Mouse (Mus musculus): ENCODE measurements around the gene Cadm1. TPM values are rescaled to one million over a fixed set of nuclear protein-coding genes. Genes with fewer than 3 reads are reported as not detected.

Gene Cadm1
- polyA plus RNA-seq, 1 experiment from 2014 or later, result 13.6 TPM

DNA sequence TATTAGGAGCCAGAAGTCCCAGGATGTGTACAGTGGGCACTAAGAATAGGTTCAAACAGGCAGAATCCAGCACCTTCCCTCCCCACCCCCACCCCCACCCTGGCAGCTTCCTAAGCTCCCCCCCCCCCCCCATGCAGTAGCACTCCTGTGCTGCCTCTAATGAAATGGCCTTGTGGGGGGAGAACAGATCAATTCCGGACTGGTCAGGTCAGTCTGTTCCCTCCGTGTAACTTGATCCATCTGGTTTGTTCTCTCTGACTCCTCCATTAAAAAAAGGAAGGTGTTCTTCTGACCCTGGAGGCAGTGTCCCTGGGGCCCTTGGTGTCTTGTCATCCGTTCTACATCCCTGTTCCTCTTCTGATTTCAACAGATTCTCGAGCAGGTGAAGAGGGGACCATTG lies 317.8 kb downstream of the Cadm1 start:
- no peak overlapping the region for H3K4me2 ChIP-seq (ENCODE audit: low read depth, low read length)
- DNase-seq (no peak), ATAC-seq (no peak)
- no peak overlapping the region for H3K27ac ChIP-seq (ENCODE audit: low read depth)
- no peaks in the 10 kb centered on the region for H3K27me3 ChIP-seq (ENCODE audit: insufficient read depth, low read length)
- WGBS (ENCODE audit: insufficient replicate concordance), result 7% methylated on average over 4 of the region's 4 CpGs
- no peaks in the 10 kb centered on the region for H3K36me3 ChIP-seq (replicated peaks; ENCODE audit: insufficient read depth, low read length)
- H3K9ac ChIP-seq (replicated peaks), result no peak overlapping the region
- TF ChIP-seq CTCF (IDR thresholded peaks at IDR 0.05; ENCODE audit: low read depth) (no peak), EP300 (IDR thresholded peaks at IDR 0.05; ENCODE audit: low read depth) (no peak)
- H3K9me3 ChIP-seq (ENCODE audit: low read length), result no peaks in the 10 kb centered on the region
- H3K4me1 ChIP-seq (ENCODE audit: insufficient read depth), result no peaks in the 10 kb centered on the region
- H3K4me3 ChIP-seq (ENCODE audit: low read depth, low read length), result no peak overlapping the region

DNA sequence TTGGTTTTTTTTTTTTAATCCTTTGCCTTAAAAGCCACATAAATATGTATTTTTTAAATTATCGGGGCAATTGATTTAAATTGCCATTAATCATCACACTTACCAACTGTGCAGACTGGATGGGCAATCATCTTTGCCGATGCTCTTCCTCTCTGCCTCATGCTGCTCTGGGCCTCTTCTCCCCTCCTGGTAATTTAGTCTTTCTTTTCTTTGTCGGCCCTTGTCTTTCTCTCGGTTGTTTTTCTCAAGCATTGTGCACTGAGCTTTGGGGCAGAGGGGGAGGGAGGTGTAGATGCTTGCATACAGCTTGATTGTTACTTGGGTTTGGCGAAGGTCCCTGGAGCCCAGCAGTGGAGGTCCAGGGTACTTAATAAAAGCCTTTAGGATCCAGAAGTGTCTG lies 318.8 kb downstream of the Cadm1 start:
- no peak overlapping the region for H3K27ac ChIP-seq (ENCODE audit: low read depth)
- TF ChIP-seq EP300 (IDR thresholded peaks at IDR 0.05; ENCODE audit: low read depth) (no peak), CTCF (IDR thresholded peaks at IDR 0.05; ENCODE audit: low read depth) (no peak)
- no peak for ATAC-seq
- H3K4me1 ChIP-seq (ENCODE audit: insufficient read depth), result no peaks in the 10 kb centered on the region
- no peaks in the 10 kb centered on the region for H3K36me3 ChIP-seq (replicated peaks; ENCODE audit: insufficient read depth, low read length)
- no peak for DNase-seq
- H3K9me3 ChIP-seq (ENCODE audit: low read length), result no peaks in the 10 kb centered on the region
- no peak overlapping the region for H3K4me2 ChIP-seq (ENCODE audit: low read depth, low read length)
- no peaks in the 10 kb centered on the region for H3K27me3 ChIP-seq (ENCODE audit: insufficient read depth, low read length)
- H3K4me3 ChIP-seq (ENCODE audit: low read depth, low read length), result no peak overlapping the region
- WGBS (ENCODE audit: insufficient replicate concordance), result 72% methylated on average over 5 of the region's 5 CpGs
- no peak overlapping the region for H3K9ac ChIP-seq (replicated peaks)

DNA sequence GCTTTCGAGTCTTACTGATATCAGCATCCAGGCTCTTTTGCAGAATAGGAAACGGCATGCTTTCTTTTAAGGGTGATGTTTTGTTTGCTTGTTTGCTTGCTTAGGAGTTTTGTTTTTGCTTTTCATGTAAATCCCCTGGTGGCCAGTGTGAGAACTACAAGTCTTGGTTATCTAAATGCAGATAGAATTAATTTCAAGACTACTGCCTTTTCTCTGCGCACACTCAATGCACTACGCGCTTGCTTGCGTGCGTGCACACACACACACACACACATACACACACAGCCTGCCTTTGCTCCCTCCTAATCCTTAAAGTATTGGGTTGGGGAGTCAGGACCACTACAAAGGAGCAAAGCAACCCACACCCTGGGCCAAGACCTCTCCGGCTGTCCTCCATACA lies 326.3 kb downstream of the Cadm1 start:
- no peak overlapping the region for H3K27ac ChIP-seq (ENCODE audit: low read depth)
- H3K4me1 ChIP-seq (ENCODE audit: insufficient read depth), result no peaks in the 10 kb centered on the region
- no peaks in the 10 kb centered on the region for H3K9me3 ChIP-seq (ENCODE audit: low read length)
- no peak for ATAC-seq
- no peaks in the 10 kb centered on the region for H3K27me3 ChIP-seq (ENCODE audit: insufficient read depth, low read length)
- H3K4me3 ChIP-seq (ENCODE audit: low read depth, low read length), result no peak overlapping the region
- no peak for TF ChIP-seq EP300 (IDR thresholded peaks at IDR 0.05; ENCODE audit: low read depth)
- peak; percentile 58 for TF ChIP-seq CTCF (IDR thresholded peaks at IDR 0.05; ENCODE audit: low read depth)
- H3K9ac ChIP-seq (replicated peaks), result no peak overlapping the region
- H3K36me3 ChIP-seq (replicated peaks; ENCODE audit: insufficient read depth, low read length), result no peaks in the 10 kb centered on the region
- H3K4me2 ChIP-seq (ENCODE audit: low read depth, low read length), result no peak overlapping the region
- DNase-seq, result no peak
- 81% methylated on average over 8 of the region's 8 CpGs for WGBS (ENCODE audit: insufficient replicate concordance)

DNA sequence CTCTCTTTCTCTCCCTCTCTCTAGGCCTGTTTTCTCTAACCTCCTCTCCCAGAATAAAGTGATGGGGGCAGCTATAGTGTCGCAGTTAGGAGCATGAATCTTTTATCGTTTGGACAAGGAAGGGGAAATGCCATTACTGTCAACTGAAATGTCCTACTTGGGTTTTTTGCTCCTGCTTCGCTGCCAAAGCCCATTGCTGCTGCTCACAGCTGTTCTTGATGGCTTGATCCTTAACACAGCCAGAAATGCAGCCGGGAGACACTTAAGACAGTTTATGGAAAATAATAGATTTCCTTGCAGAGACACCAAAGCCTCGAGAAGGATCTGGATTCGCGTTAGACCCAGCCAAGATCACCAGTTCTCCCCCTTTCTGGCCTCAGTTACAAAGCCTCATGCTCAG lies 327.3 kb downstream of the Cadm1 start:
- no peak for ATAC-seq
- WGBS (ENCODE audit: insufficient replicate concordance), result 72% methylated on average over 7 of the region's 7 CpGs
- no peak for DNase-seq
- H3K36me3 ChIP-seq (replicated peaks; ENCODE audit: insufficient read depth, low read length), result no peaks in the 10 kb centered on the region
- H3K27me3 ChIP-seq (ENCODE audit: insufficient read depth, low read length), result no peaks in the 10 kb centered on the region
- H3K27ac ChIP-seq (ENCODE audit: low read depth), result no peak overlapping the region
- no peak overlapping the region for H3K4me3 ChIP-seq (ENCODE audit: low read depth, low read length)
- no peaks in the 10 kb centered on the region for H3K9me3 ChIP-seq (ENCODE audit: low read length)
- H3K4me2 ChIP-seq (ENCODE audit: low read depth, low read length), result no peak overlapping the region
- H3K4me1 ChIP-seq (ENCODE audit: insufficient read depth), result no peaks in the 10 kb centered on the region
- TF ChIP-seq CTCF (IDR thresholded peaks at IDR 0.05; ENCODE audit: low read depth) (no peak), EP300 (IDR thresholded peaks at IDR 0.05; ENCODE audit: low read depth) (no peak)
- H3K9ac ChIP-seq (replicated peaks), result no peak overlapping the region

DNA sequence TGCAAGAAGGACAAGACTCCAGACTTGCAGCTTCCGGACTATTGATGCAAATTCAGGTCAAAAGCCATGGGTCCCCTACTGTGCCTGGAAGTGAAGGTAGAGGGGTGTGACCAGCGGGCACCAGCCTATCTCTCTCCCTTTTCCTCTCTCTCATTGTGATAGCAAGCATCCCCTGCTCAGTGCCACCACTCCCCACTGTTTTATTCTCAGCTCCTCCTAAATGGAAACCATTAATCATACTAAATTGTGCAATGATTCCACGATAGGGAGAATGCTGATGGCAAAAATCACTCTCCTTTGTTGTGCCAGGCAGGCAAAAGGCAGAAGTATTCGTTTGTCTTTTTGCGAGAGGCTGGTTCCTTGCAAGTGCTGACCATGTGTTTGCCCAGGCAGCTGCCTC lies 328.2 kb downstream of the Cadm1 start:
- WGBS (ENCODE audit: insufficient replicate concordance), result 65% methylated on average over 5 of the region's 5 CpGs
- ATAC-seq (no peak), DNase-seq (no peak)
- Histone ChIP-seq H3K4me3 (ENCODE audit: low read depth, low read length) (no peak overlapping the region), H3K9ac (replicated peaks) (no peak overlapping the region), H3K27me3 (ENCODE audit: insufficient read depth, low read length) (no peaks in the 10 kb centered on the region), H3K4me2 (ENCODE audit: low read depth, low read length) (no peak overlapping the region), H3K27ac (ENCODE audit: low read depth) (no peak overlapping the region), H3K9me3 (ENCODE audit: low read length) (no peaks in the 10 kb centered on the region), H3K4me1 (ENCODE audit: insufficient read depth) (no peaks in the 10 kb centered on the region), H3K36me3 (replicated peaks; ENCODE audit: insufficient read depth, low read length) (no peaks in the 10 kb centered on the region)
- TF ChIP-seq CTCF (IDR thresholded peaks at IDR 0.05; ENCODE audit: low read depth) (no peak), EP300 (IDR thresholded peaks at IDR 0.05; ENCODE audit: low read depth) (no peak)

DNA sequence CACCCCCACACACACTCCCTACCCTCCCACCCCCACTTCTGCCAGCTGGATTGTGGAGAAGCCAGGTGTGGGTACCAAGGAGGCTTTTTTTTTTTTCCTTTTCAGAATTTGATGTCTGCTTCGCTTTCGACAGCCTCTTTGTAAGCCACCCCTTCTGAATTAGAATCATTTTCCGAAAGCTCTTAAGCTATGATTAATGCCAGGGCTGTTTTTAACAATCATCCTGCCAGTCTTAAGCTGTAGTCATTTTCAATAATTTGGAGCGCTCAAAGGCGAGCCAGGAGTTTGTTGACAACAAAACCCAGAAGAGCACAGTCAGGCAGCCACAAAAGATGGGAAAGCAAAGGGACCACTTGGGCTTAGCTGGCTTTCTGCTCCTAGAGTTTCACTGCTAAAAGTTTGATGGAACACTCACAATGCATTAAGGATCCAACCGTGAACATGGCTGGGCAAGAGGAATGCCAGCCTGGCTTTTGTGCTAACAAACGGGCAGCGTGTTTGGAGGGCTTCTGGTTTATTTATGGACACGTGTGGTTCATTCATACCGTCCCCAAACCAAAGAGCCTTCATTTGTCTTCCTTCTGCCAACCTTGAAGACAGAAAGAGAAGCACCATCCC lies 328.9 kb downstream of the Cadm1 start:
- 75% methylated on average over 10 of the region's 10 CpGs for WGBS (ENCODE audit: insufficient replicate concordance)
- no peak overlapping the region for H3K4me3 ChIP-seq (ENCODE audit: low read depth, low read length)
- no peaks in the 10 kb centered on the region for H3K27me3 ChIP-seq (ENCODE audit: insufficient read depth, low read length)
- H3K9ac ChIP-seq (replicated peaks), result no peak overlapping the region
- no peaks in the 10 kb centered on the region for H3K4me1 ChIP-seq (ENCODE audit: insufficient read depth)
- no peak for ATAC-seq
- DNase-seq, result no peak
- H3K4me2 ChIP-seq (ENCODE audit: low read depth, low read length), result no peak overlapping the region
- TF ChIP-seq EP300 (IDR thresholded peaks at IDR 0.05; ENCODE audit: low read depth) (no peak), CTCF (IDR thresholded peaks at IDR 0.05; ENCODE audit: low read depth) (no peak)
- H3K36me3 ChIP-seq (replicated peaks; ENCODE audit: insufficient read depth, low read length), result no peaks in the 10 kb centered on the region
- H3K9me3 ChIP-seq (ENCODE audit: low read length), result no peaks in the 10 kb centered on the region
- H3K27ac ChIP-seq (ENCODE audit: low read depth), result no peak overlapping the region

DNA sequence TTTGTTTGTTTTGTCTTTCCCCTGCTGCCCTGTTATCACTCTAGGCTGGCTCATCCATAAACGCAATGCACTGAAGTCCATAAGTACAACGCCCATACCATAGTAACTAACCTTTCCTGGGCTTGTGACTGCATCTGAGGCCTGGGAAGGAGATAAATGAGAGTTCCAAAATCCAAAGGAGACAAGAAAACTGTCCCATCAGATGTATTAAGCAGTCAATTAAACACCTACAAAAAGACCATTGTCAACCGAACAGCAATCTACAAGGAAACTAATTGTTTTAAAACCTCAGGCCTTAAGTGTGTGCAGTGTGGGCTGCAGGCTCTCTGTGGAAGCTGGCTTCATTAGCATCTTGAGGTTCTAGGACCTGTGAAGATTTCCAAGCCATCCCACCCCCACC lies 331.0 kb downstream of the Cadm1 start:
- ATAC-seq (no peak), DNase-seq (no peak)
- H3K27me3 ChIP-seq (ENCODE audit: insufficient read depth, low read length), result no peaks in the 10 kb centered on the region
- no peak overlapping the region for H3K4me3 ChIP-seq (ENCODE audit: low read depth, low read length)
- no peaks in the 10 kb centered on the region for H3K36me3 ChIP-seq (replicated peaks; ENCODE audit: insufficient read depth, low read length)
- no peak overlapping the region for H3K27ac ChIP-seq (ENCODE audit: low read depth)
- no peaks in the 10 kb centered on the region for H3K4me1 ChIP-seq (ENCODE audit: insufficient read depth)
- TF ChIP-seq CTCF (IDR thresholded peaks at IDR 0.05; ENCODE audit: low read depth), result no peak
- TF ChIP-seq EP300 (IDR thresholded peaks at IDR 0.05; ENCODE audit: low read depth), result no peak
- H3K9ac ChIP-seq (replicated peaks), result no peak overlapping the region
- H3K9me3 ChIP-seq (ENCODE audit: low read length), result no peaks in the 10 kb centered on the region
- no peak overlapping the region for H3K4me2 ChIP-seq (ENCODE audit: low read depth, low read length)
- WGBS (ENCODE audit: insufficient replicate concordance), result 61% methylated on average over 3 of the region's 3 CpGs

Measured in liver, postnatal 0 days (tissue).